Mouse (Mus musculus) stomach, postnatal 0 days (tissue): ENCODE results near the gene Trip13.

ENCODE experiments used
- CTCF ChIP-seq: IDR thresholded peaks from 2 replicates; pipeline ENCODE4 v1.5.1; 2016; ENCODE audit warnings: antibody characterized with exemption, low read depth, mild to moderate bottlenecking, moderate library complexity
- EP300 ChIP-seq: optimal IDR thresholded peaks from 2 replicates; pipeline ENCODE3; 2016; ENCODE audit warnings: antibody characterized with exemption

DNA sequence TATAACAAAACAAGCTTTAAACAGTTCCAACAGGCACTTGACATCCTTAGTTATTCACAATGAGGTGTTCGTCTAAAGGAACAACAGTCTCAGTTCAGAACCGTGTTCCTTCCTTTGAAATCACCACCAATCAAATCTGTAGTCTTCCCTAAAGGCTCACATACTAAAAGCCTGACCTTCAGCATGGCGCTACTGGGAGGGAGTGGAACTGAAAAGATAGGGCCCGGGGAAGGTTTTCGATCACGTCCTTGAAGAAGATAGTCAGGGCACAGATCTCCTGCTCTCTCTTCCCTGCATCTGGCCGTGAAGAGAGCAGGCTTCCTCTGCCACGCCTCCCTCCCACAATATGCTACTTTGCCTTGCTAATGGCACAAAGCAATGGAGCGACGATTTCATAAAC lies 5.4 kb downstream of the Trip13 start:
- no peak for TF ChIP-seq EP300
- no peak for TF ChIP-seq CTCF
